Mouse (Mus musculus): Measurements from ENCODE around the gene 1500009C09Rik.

Gene 1500009C09Rik

GRCm38 (mm10) chr15:82247131-82247776, 4.9 kb upstream of the 1500009C09Rik start:
- DNase-seq (ENCODE audit: low spot score): peak; percentile 43

GRCm38 (mm10) chr15:82251579-82251978, 618 bp upstream of the 1500009C09Rik start:
- no peak for DNase-seq (ENCODE audit: low spot score)

GRCm38 (mm10) chr15:82255248-82255647, 3.1 kb downstream of the 1500009C09Rik start:
- DNase-seq (ENCODE audit: low spot score): no peak

GRCm38 (mm10) chr15:82255944-82256383, 3.8 kb downstream of the 1500009C09Rik start:
- DNase-seq (ENCODE audit: low spot score): no peak

- DNase-seq (ENCODE audit: low spot score): no peak
Measured at GRCm38 (mm10) chr15:82259510-82259909, 7.3 kb downstream of the 1500009C09Rik start.

GRCm38 (mm10) chr15:82266356-82266755, 14.2 kb downstream of the 1500009C09Rik start:
- no peak for DNase-seq (ENCODE audit: low spot score)

GRCm38 (mm10) chr15:82268185-82268584, 16.0 kb downstream of the 1500009C09Rik start:
- no peak for DNase-seq (ENCODE audit: low spot score)

- DNase-seq (ENCODE audit: low spot score): no peak
Measured at GRCm38 (mm10) chr15:82268783-82269182, 16.6 kb downstream of the 1500009C09Rik start.

GRCm38 (mm10) chr15:82271201-82271600, 19.0 kb downstream of the 1500009C09Rik start:
- DNase-seq (ENCODE audit: low spot score): peak; percentile 67

- DNase-seq (ENCODE audit: low spot score): no peak
Measured at GRCm38 (mm10) chr15:82272295-82272694, 20.1 kb downstream of the 1500009C09Rik start.

- no peak for DNase-seq (ENCODE audit: low spot score)
Measured at GRCm38 (mm10) chr15:82274593-82274926, 22.4 kb downstream of the 1500009C09Rik start, which contains the start of gene Sept3. TSS of gene Sept3 (plus strand) at chr15:82274893.

- DNase-seq (ENCODE audit: low spot score): no peak
Measured at GRCm38 (mm10) chr15:82274927-82275901, 23.0 kb downstream of the 1500009C09Rik start.

GRCm38 (mm10) chr15:82277591-82277990, 25.4 kb downstream of the 1500009C09Rik start:
- no peak for DNase-seq (ENCODE audit: low spot score)

GRCm38 (mm10) chr15:82280638-82281037, 28.4 kb downstream of the 1500009C09Rik start:
- DNase-seq (ENCODE audit: low spot score): no peak

- DNase-seq (ENCODE audit: low spot score): no peak
Measured at GRCm38 (mm10) chr15:82286157-82286556, 34.0 kb downstream of the 1500009C09Rik start.

GRCm38 (mm10) chr15:82290252-82290651, 38.1 kb downstream of the 1500009C09Rik start:
- DNase-seq (ENCODE audit: low spot score): no peak

- DNase-seq (ENCODE audit: low spot score): no peak
Measured at GRCm38 (mm10) chr15:82292851-82293250, 40.7 kb downstream of the 1500009C09Rik start.

- no peak for DNase-seq (ENCODE audit: low spot score)
Measured at GRCm38 (mm10) chr15:82293271-82293711, 41.1 kb downstream of the 1500009C09Rik start.

- no peak for DNase-seq (ENCODE audit: low spot score)
Measured at GRCm38 (mm10) chr15:82294059-82294458, 41.9 kb downstream of the 1500009C09Rik start.

- DNase-seq (ENCODE audit: low spot score): no peak
Measured at GRCm38 (mm10) chr15:82298764-82299561, 46.8 kb downstream of the 1500009C09Rik start, which contains the start of gene Wbp2nl. TSS of gene Wbp2nl (plus strand) at chr15:82298954.

GRCm38 (mm10) chr15:82307107-82307506, 54.9 kb downstream of the 1500009C09Rik start:
- DNase-seq (ENCODE audit: low spot score): no peak

GRCm38 (mm10) chr15:82308416-82308815, 56.2 kb downstream of the 1500009C09Rik start:
- no peak for DNase-seq (ENCODE audit: low spot score)
